Mouse (Mus musculus) heart, embryonic 13.5 days (tissue): ENCODE measurements around the gene Nap1l5. TPM values are rescaled to one million over a fixed set of nuclear protein-coding genes. Genes with fewer than 3 reads are reported as not detected.

Experiments used
- ATAC-seq: fragments of 200-750 bp; cut with Nextera tagmentation; 2 replicates; pipeline ENCODE4 v1.8.0; 2017; ENCODE audit warnings: moderate TSS enrichment; ENCODE audit not compliant: insufficient number of reproducible peaks, low FRiP score, low TSS enrichment; ENCODE audit errors: extremely low read depth
- H3K27ac ChIP-seq: fragments of 300-500 bp; sonication (generic); replicated peaks from 2 replicates; pipeline ENCODE4 v1.5.1; 2015; ENCODE audit warnings: moderate library complexity, mild to moderate bottlenecking, inconsistent platforms
- H3K27me3 ChIP-seq: fragments of 300-500 bp; sonication (generic); replicated peaks from 2 replicates; pipeline ENCODE4 v1.6.1; 2015; ENCODE audit warnings: mild to moderate bottlenecking, inconsistent platforms
- H3K36me3 ChIP-seq: fragments of 300-500 bp; sonication (generic); 2 replicates; pipeline ENCODE4 v1.6.1; 2015; ENCODE audit warnings: mild to moderate bottlenecking, inconsistent platforms
- H3K4me1 ChIP-seq: fragments of 300-500 bp; sonication (generic); 2 replicates; pipeline ENCODE4 v1.6.1; 2015; ENCODE audit warnings: inconsistent platforms
- H3K4me2 ChIP-seq: fragments of 300-500 bp; sonication (generic); 2 replicates; pipeline ENCODE4 v1.6.1; 2015; ENCODE audit warnings: inconsistent platforms, mild to moderate bottlenecking, moderate library complexity
- H3K4me3 ChIP-seq: fragments of 300-500 bp; sonication (generic); 2 replicates; pipeline ENCODE4 v1.5.1; 2015; ENCODE audit warnings: moderate library complexity, mild to moderate bottlenecking, inconsistent platforms
- H3K9ac ChIP-seq: fragments of 300-500 bp; sonication (generic); 2 replicates; pipeline ENCODE4 v1.6.1; 2015; ENCODE audit warnings: inconsistent platforms, mild to moderate bottlenecking, moderate library complexity
- H3K9me3 ChIP-seq: fragments of 300-500 bp; sonication (generic); 2 replicates; pipeline ENCODE4 v1.6.1; 2016; ENCODE audit warnings: inconsistent platforms
- WGBS: fragments of 180-500 bp; shearing (Covaris S2); methylation state at CpG from one replicate; pipeline ENCODE4 v1.1.7; 2015; ENCODE audit warnings: mixed read lengths; 5-methylcytosine and 5-hydroxymethylcytosine counted together
- polyA plus RNA-seq: library from polyadenylated mRNA; unstranded; fragments of >200 nt; fragmentation: Nextera tagmentation; extraction: Ambion mirVana; gene quantifications from 2 replicates; pipeline ENCODE4 v1.2.1, GENCODE M21; 2015

Nap1l5 gene
- polyA plus RNA-seq, 1 experiment from 2014 or later = 2.0 TPM

- no peak overlapping the region for H3K4me2 ChIP-seq
- no peak overlapping the region for H3K27ac ChIP-seq
- peaks cover 21% of the 10 kb centered on the region for H3K4me1 ChIP-seq
- no peak for ATAC-seq
- peaks cover 13% of the 10 kb centered on the region for H3K36me3 ChIP-seq
- 81% methylated on average over 4 of the region's 4 CpGs for WGBS
- H3K9me3 ChIP-seq = no peaks in the 10 kb centered on the region
- no peaks in the 10 kb centered on the region for H3K27me3 ChIP-seq
- no peak overlapping the region for H3K9ac ChIP-seq
- no peak overlapping the region for H3K4me3 ChIP-seq
These were observed 24.3 kb upstream of the Nap1l5 start for GRCm38 (mm10) chr6:58931149-58931548.

- Histone ChIP-seq H3K4me3 (no peak overlapping the region), H3K27me3 (no peaks in the 10 kb centered on the region), H3K4me2 (no peak overlapping the region), H3K4me1 (peaks cover 21% of the 10 kb centered on the region), H3K9ac (no peak overlapping the region), H3K27ac (no peak overlapping the region), H3K36me3 (peaks cover 5% of the 10 kb centered on the region), H3K9me3 (no peaks in the 10 kb centered on the region)
- 77% methylated on average over 9 of the region's 9 CpGs for WGBS
- no peak for ATAC-seq
These were observed 23.1 kb upstream of the Nap1l5 start for GRCm38 (mm10) chr6:58929911-58930431.

GRCm38 (mm10) chr6:58927881-58928280, 21.0 kb upstream of the Nap1l5 start:
- peaks cover 21% of the 10 kb centered on the region for H3K4me1 ChIP-seq
- ATAC-seq = no peak
- H3K9ac ChIP-seq = no peak overlapping the region
- no peaks in the 10 kb centered on the region for H3K9me3 ChIP-seq
- WGBS = 38% methylated on average over 2 of the region's 2 CpGs
- H3K4me2 ChIP-seq = no peak overlapping the region
- H3K4me3 ChIP-seq = no peak overlapping the region
- H3K27me3 ChIP-seq = no peaks in the 10 kb centered on the region
- peak overlapping the region; percentile 36; the same call in 1 of the 2 replicates for H3K27ac ChIP-seq
- H3K36me3 ChIP-seq = no peaks in the 10 kb centered on the region

- WGBS = 67% methylated on average over 5 of the region's 5 CpGs
These were observed 15.6 kb upstream of the Nap1l5 start for GRCm38 (mm10) chr6:58922511-58922910.

GRCm38 (mm10) chr6:58921623-58922022, 14.7 kb upstream of the Nap1l5 start:
- no peak for ATAC-seq
- Histone ChIP-seq H3K27me3 (no peaks in the 10 kb centered on the region), H3K9ac (no peak overlapping the region), H3K36me3 (peaks cover 29% of the 10 kb centered on the region), H3K9me3 (no peaks in the 10 kb centered on the region), H3K4me2 (no peak overlapping the region), H3K27ac (no peak overlapping the region), H3K4me1 (0 out of 2 replicates have a peak, but pooled peaks cover 4% of the 10 kb centered on the region), H3K4me3 (no peak overlapping the region)
- WGBS = 35% methylated on average over 3 of the region's 3 CpGs

More at GRCm38 (mm10) chr6:58922511-58922910, 15.6 kb upstream of the Nap1l5 start:
- Histone ChIP-seq H3K9me3 (no peaks in the 10 kb centered on the region), H3K27me3 (no peaks in the 10 kb centered on the region), H3K4me1 (peaks cover 7% of the 10 kb centered on the region), H3K36me3 (peaks cover 22% of the 10 kb centered on the region), H3K4me2 (no peak overlapping the region), H3K27ac (no peak overlapping the region), H3K9ac (no peak overlapping the region), H3K4me3 (no peak overlapping the region)
- ATAC-seq = no peak

GRCm38 (mm10) chr6:58920735-58921134, 13.9 kb upstream of the Nap1l5 start:
- Histone ChIP-seq H3K4me3 (no peak overlapping the region), H3K36me3 (peaks cover 35% of the 10 kb centered on the region), H3K9ac (no peak overlapping the region), H3K27me3 (no peaks in the 10 kb centered on the region), H3K4me2 (no peak overlapping the region), H3K4me1 (0 out of 2 replicates have a peak, but pooled peaks cover 4% of the 10 kb centered on the region), H3K9me3 (no peaks in the 10 kb centered on the region), H3K27ac (no peak overlapping the region)
- WGBS = 78% methylated on average over 6 of the region's 6 CpGs
- ATAC-seq = no peak

- Histone ChIP-seq H3K9ac (no peak overlapping the region), H3K4me1 (no peaks in the 10 kb centered on the region), H3K27me3 (no peaks in the 10 kb centered on the region), H3K36me3 (peaks cover 45% of the 10 kb centered on the region), H3K27ac (no peak overlapping the region), H3K4me2 (no peak overlapping the region), H3K4me3 (no peak overlapping the region), H3K9me3 (no peaks in the 10 kb centered on the region)
- no peak for ATAC-seq
- WGBS = 71% methylated on average over 5 of the region's 5 CpGs
These were observed 9.6 kb upstream of the Nap1l5 start for GRCm38 (mm10) chr6:58916498-58916897.

- no peak overlapping the region for H3K27ac ChIP-seq
- H3K27me3 ChIP-seq = no peaks in the 10 kb centered on the region
- no peak overlapping the region for H3K4me2 ChIP-seq
- no peak overlapping the region for H3K9ac ChIP-seq
- no peak overlapping the region for H3K4me3 ChIP-seq
- no peak for ATAC-seq
- H3K4me1 ChIP-seq = no peaks in the 10 kb centered on the region
- WGBS = 77% methylated on average over 5 of the region's 5 CpGs
- peaks cover 48% of the 10 kb centered on the region for H3K36me3 ChIP-seq
- H3K9me3 ChIP-seq = no peaks in the 10 kb centered on the region
These were observed 7.1 kb upstream of the Nap1l5 start for GRCm38 (mm10) chr6:58913971-58914370.

- H3K4me2 ChIP-seq = no peak overlapping the region
- H3K27me3 ChIP-seq = no peaks in the 10 kb centered on the region
- peaks cover 48% of the 10 kb centered on the region for H3K36me3 ChIP-seq
- no peaks in the 10 kb centered on the region for H3K9me3 ChIP-seq
- WGBS = 59% methylated on average over 3 of the region's 3 CpGs
- ATAC-seq = no peak
- no peak overlapping the region for H3K4me3 ChIP-seq
- no peak overlapping the region for H3K9ac ChIP-seq
- no peak overlapping the region for H3K27ac ChIP-seq
- no peaks in the 10 kb centered on the region for H3K4me1 ChIP-seq
These were observed 6.7 kb upstream of the Nap1l5 start for GRCm38 (mm10) chr6:58913551-58913950.

- no peak for ATAC-seq
- H3K36me3 ChIP-seq = peaks cover 46% of the 10 kb centered on the region
- H3K27ac ChIP-seq = no peak overlapping the region
- H3K4me3 ChIP-seq = no peak overlapping the region
- H3K4me2 ChIP-seq = no peak overlapping the region
- H3K4me1 ChIP-seq = no peaks in the 10 kb centered on the region
- H3K9ac ChIP-seq = no peak overlapping the region
- WGBS = 66% methylated on average over 5 of the region's 5 CpGs
- H3K9me3 ChIP-seq = peaks cover under 1% of the 10 kb centered on the region
- no peaks in the 10 kb centered on the region for H3K27me3 ChIP-seq
These were observed 6.0 kb upstream of the Nap1l5 start for GRCm38 (mm10) chr6:58912842-58913241.

- no peak overlapping the region for H3K4me3 ChIP-seq
These were observed 915 bp upstream of the Nap1l5 start for GRCm38 (mm10) chr6:58907791-58908190.

GRCm38 (mm10) chr6:58907336-58907735, 460 bp upstream of the Nap1l5 start:
- Histone ChIP-seq H3K4me1 (0 out of 2 replicates have a peak, but pooled peaks cover 3% of the 10 kb centered on the region), H3K9ac (no peak overlapping the region), H3K27ac (no peak overlapping the region), H3K36me3 (peaks cover 56% of the 10 kb centered on the region), H3K27me3 (no peaks in the 10 kb centered on the region), H3K4me2 (peak overlapping the region; percentile 75), H3K4me3 (0 out of 2 replicates have a peak overlapping the region, but pooled peaks have one; percentile 53), H3K9me3 (peaks cover 24% of the 10 kb centered on the region)
- WGBS = 81% methylated on average over 8 of the region's 8 CpGs
- no peak for ATAC-seq

More at GRCm38 (mm10) chr6:58907791-58908190, 915 bp upstream of the Nap1l5 start:
- Histone ChIP-seq H3K9me3 (peaks cover 24% of the 10 kb centered on the region), H3K4me2 (no peak overlapping the region), H3K36me3 (peaks cover 56% of the 10 kb centered on the region), H3K9ac (no peak overlapping the region), H3K27ac (no peak overlapping the region), H3K27me3 (no peaks in the 10 kb centered on the region), H3K4me1 (0 out of 2 replicates have a peak, but pooled peaks cover 3% of the 10 kb centered on the region)
- WGBS = 85% methylated on average over 2 of the region's 2 CpGs
- no peak for ATAC-seq
